Mouse (Mus musculus) heart, adult 2 months (tissue): ENCODE measurements around the gene Zcchc17. TPM values are rescaled to one million over a fixed set of nuclear protein-coding genes. Genes with fewer than 3 reads are reported as not detected.

Experiments used
- DNase-seq, 2 experiments: peaks; one replicate each; pipeline ENCODE4 v3.0.0; 2021
- H3K27ac ChIP-seq: fragments of 200-600 bp; 2 replicates; pipeline ENCODE4 v1.8.1; 2022
- H3K27me3 ChIP-seq: fragments of 200-500 bp; 2 replicates; pipeline ENCODE4 v1.6.1; 2012; ENCODE audit warnings: mild to moderate bottlenecking, low read length, inconsistent platforms, mixed read lengths; ENCODE audit not compliant: control insufficient read depth, insufficient read depth
- H3K36me3 ChIP-seq: fragments of 200-500 bp; 2 replicates; pipeline ENCODE4 v1.6.1; 2012; ENCODE audit warnings: low read length, inconsistent platforms; ENCODE audit not compliant: control insufficient read depth, insufficient read depth
- H3K4me1 ChIP-seq: fragments of 200-500 bp; 2 replicates; pipeline ENCODE4 v1.6.1; 2011; ENCODE audit warnings: low read length; ENCODE audit not compliant: control insufficient read depth, insufficient read depth
- H3K4me3 ChIP-seq: fragments of 200-600 bp; 2 replicates; pipeline ENCODE4 v1.8.1; 2022
- H3K79me2 ChIP-seq: fragments of 200-500 bp; replicated peaks from 2 replicates; pipeline ENCODE4 v1.6.1; 2012; ENCODE audit warnings: mild to moderate bottlenecking, inconsistent platforms, low read length, moderate library complexity, mixed read lengths; ENCODE audit not compliant: control insufficient read depth, insufficient read depth
- H3K9ac ChIP-seq: fragments of 200-500 bp; 2 replicates; pipeline ENCODE4 v1.6.1; 2012; ENCODE audit warnings: low read depth, mild to moderate bottlenecking, control low read depth, inconsistent platforms, low read length, mixed read lengths
- CTCF ChIP-seq: fragments of 200-600 bp; IDR thresholded peaks from 2 replicates; pipeline ENCODE4 v1.8.1; 2022; ENCODE audit warnings: antibody characterized with exemption, mild to moderate bottlenecking, moderate library complexity
- EP300 ChIP-seq: fragments of 200-500 bp; IDR thresholded peaks from 2 replicates; pipeline ENCODE4 v1.6.1; 2011; ENCODE audit warnings: low read depth, low read length, control low read depth; ENCODE audit not compliant: insufficient read depth
- POLR2A ChIP-seq: fragments of 200-500 bp; IDR thresholded peaks from 2 replicates; pipeline ENCODE4 v1.6.1; 2011; ENCODE audit warnings: mild to moderate bottlenecking, low read depth, low read length, control low read depth; ENCODE audit not compliant: insufficient read depth
- WGBS: fragments of 180-500 bp; shearing (Covaris S2); methylation state at CpG from one replicate; pipeline ENCODE4 v1.1.7; 2018; 5-methylcytosine and 5-hydroxymethylcytosine counted together
- intact Hi-C: fragments of 180-260 bp; cut with DNase I; formaldehyde crosslinking; loops from one replicate; pipeline ENCODE4 v1.15.1; 2025
- polyA plus RNA-seq: library from polyadenylated mRNA; depleted of rRNA; stranded (reverse); fragments of >200 nt; gene quantifications from 2 replicates; pipeline ENCODE4 v1.2.3, GENCODE M21; 2012; rRNA removed
- total RNA-seq, 2 experiments: library from RNA; stranded (reverse); gene quantifications; 2 replicates each; pipeline ENCODE4 v1.2.3; 2021

Gene Zcchc17
- total and polyA plus RNA-seq, 3 experiments, result 15.0 to 30.7 (median 25.8) TPM

DNA sequence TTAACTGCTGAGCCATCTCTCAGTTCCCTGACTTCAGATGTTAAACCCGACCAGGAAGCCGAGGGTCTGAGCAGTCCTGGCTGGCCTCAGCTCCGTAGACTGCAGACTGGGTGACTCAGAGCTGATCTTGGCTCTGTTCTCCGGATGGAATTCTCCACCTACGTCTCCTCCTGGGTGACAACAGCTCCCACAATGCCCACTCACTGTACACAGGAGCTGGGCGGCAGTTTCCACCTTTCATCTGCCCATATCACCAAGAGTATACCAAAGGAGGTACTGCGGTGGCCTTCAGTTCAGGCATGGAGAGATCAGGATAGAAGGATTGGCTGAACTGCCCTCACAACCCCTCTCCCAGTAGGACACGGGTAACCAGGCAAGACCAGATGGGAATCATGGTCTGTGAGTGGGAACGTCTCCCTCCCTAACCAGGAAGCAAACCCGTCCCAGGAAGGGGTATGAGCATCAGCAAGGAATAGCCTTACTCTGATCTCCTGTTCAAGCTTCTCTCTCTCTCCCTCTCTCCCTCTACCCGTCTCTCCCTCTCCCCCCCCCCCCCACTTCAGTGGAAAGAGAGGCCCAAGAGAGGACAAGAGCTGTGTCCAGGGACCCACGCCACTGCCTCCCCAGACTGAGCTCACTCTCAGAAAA is 85.9 kb downstream of the Zcchc17 start:
- Histone ChIP-seq H3K36me3 (no peaks in the 10 kb centered on the region), H3K4me1 (no peaks in the 10 kb centered on the region; the same call in 1 of the 2 replicates), H3K27me3 (peaks cover 7% of the 10 kb centered on the region), H3K9ac (no peak overlapping the region), H3K4me3 (no peak overlapping the region), H3K27ac (no peak overlapping the region), H3K79me2 (no peaks in the 10 kb centered on the region)
- 22% methylated on average over 11 of the region's 12 CpGs for WGBS
- TF ChIP-seq POLR2A (no peak), CTCF (no peak), EP300 (no peak)
- intact Hi-C loops, result no loop called here
- DNase-seq, result no peak

DNA sequence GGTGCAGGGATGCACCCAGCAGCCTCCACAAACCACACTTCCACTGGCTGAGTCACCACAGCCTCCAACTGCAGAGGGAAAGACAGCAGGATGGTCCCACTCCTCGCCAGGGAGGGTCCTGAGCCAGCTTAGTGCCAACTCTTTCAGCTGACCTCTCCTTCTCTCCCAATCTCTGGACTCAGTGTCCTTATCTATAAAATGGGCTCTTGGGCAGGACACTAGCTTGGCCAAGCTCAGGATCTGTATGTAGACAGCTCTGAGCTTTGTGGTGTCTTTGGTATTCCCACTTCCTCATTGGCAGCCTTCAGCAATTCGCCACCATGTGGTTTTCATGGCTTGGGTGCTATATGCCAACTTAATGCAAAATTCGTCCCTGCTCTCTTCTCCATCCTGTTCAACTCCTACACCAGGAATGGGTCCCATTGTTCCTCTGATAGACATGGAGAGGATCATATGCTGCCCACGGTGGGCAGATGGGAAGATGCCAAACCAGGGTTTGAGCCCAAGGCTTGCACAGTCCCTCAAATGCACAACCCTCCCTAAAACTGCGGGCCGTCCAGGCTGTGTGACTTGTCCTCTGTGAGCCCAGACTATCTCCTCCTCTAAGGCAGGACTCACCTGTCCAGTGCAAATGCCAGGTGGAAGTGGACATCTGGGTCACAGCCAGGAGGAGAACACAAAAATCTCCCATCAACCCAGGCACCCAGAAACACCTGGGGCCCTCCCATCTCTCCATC is 89.0 kb downstream of the Zcchc17 start:
- no peak overlapping the region for H3K9ac ChIP-seq
- no peaks in the 10 kb centered on the region for H3K79me2 ChIP-seq
- no peaks in the 10 kb centered on the region for H3K36me3 ChIP-seq
- DNase-seq, result no peak
- no peak overlapping the region for H3K4me3 ChIP-seq
- no peaks in the 10 kb centered on the region; the same call in 1 of the 2 replicates for H3K4me1 ChIP-seq
- 68% methylated on average over 6 of the region's 6 CpGs for WGBS
- peaks cover 7% of the 10 kb centered on the region for H3K27me3 ChIP-seq
- TF ChIP-seq EP300 (no peak), CTCF (no peak), POLR2A (no peak)
- intact Hi-C loops, result no loop called here
- no peak overlapping the region for H3K27ac ChIP-seq

DNA sequence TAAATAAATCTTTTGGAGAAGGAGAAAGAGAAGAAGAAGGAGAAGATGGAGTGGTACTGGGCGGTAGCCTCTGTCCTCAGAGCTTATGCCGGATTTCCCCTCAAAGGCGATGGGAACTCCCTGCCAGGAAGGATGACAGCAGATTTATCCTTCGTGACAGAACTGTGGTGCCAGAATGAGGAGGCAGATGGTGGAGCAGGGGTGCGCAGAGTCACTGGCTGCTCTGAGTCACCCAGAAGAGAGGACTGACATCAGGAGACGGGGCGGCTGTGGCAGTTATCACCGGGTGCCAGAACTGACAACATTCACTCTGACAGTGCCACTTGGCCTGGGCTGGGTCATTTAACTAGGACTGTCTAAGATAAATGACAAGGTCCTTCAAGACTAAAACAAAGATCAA is 89.7 kb downstream of the Zcchc17 start:
- TF ChIP-seq CTCF (no peak), EP300 (no peak), POLR2A (no peak)
- H3K79me2 ChIP-seq, result no peaks in the 10 kb centered on the region
- no peaks in the 10 kb centered on the region; the same call in 1 of the 2 replicates for H3K4me1 ChIP-seq
- 58% methylated on average over 8 of the region's 8 CpGs for WGBS
- no peak overlapping the region for H3K4me3 ChIP-seq
- no peak overlapping the region for H3K27ac ChIP-seq
- H3K27me3 ChIP-seq, result peaks cover 7% of the 10 kb centered on the region
- DNase-seq, result no peak
- no peaks in the 10 kb centered on the region for H3K36me3 ChIP-seq
- intact Hi-C loops, result no loop called here
- no peak overlapping the region for H3K9ac ChIP-seq

DNA sequence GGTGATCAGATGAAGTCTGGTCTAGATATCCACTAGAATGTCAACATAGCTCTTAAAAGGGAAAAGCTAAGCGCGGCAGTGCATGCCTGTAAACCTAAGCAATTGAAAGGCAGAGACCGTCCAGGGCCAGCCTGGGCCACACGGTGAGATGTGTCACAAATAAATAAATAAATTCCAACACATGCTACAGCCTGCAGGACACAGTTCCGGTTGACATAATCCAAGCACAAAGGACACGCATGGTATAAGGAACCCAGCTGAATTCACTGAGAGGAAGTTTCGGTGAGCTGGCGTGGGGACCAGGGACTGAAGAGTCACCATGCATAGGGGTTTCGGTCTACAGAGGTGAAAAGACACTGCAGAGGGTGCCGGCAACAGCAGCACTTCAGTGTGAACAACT is 91.0 kb downstream of the Zcchc17 start:
- no peak overlapping the region for H3K9ac ChIP-seq
- no peak for TF ChIP-seq POLR2A
- no peak for TF ChIP-seq CTCF
- no peak for TF ChIP-seq EP300
- H3K4me1 ChIP-seq, result no peaks in the 10 kb centered on the region
- WGBS, result 85% methylated on average over 10 of the region's 10 CpGs
- no peak overlapping the region for H3K4me3 ChIP-seq
- H3K27ac ChIP-seq, result no peak overlapping the region
- no peak for DNase-seq
- intact Hi-C loops, result no loop called here
- no peaks in the 10 kb centered on the region for H3K79me2 ChIP-seq
- H3K27me3 ChIP-seq, result no peaks in the 10 kb centered on the region; the same call in 1 of the 2 replicates
- H3K36me3 ChIP-seq, result no peaks in the 10 kb centered on the region

DNA sequence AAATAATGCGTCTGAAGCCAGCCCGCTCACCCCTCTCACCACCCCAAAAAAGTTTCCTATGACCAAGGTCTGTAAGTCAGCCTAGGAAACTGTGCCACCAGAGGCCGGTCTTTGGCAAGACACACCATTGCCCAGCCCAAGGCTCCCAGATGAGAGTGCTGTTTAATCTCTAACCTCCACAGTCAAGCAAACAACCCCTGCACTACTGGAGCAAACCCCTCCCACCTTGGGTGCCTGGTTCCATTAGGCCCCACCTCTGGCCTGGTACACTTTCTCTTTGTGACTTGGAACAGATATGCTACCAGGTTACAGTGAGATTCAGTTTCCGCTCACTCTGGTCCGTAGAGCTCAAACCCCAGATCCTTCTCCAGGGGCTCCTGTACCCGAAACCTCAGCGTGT is 92.7 kb downstream of the Zcchc17 start:
- WGBS, result 82% methylated on average over 7 of the region's 7 CpGs
- DNase-seq, result no peak
- no peaks in the 10 kb centered on the region for H3K79me2 ChIP-seq
- H3K27me3 ChIP-seq, result no peaks in the 10 kb centered on the region; the same call in 1 of the 2 replicates
- TF ChIP-seq EP300, result no peak
- no peak for TF ChIP-seq POLR2A
- no peak for TF ChIP-seq CTCF
- H3K36me3 ChIP-seq, result no peaks in the 10 kb centered on the region
- intact Hi-C loops, result no loop called here
- H3K4me1 ChIP-seq, result no peaks in the 10 kb centered on the region
- no peak overlapping the region for H3K4me3 ChIP-seq
- no peak overlapping the region for H3K27ac ChIP-seq
- no peak overlapping the region for H3K9ac ChIP-seq

DNA sequence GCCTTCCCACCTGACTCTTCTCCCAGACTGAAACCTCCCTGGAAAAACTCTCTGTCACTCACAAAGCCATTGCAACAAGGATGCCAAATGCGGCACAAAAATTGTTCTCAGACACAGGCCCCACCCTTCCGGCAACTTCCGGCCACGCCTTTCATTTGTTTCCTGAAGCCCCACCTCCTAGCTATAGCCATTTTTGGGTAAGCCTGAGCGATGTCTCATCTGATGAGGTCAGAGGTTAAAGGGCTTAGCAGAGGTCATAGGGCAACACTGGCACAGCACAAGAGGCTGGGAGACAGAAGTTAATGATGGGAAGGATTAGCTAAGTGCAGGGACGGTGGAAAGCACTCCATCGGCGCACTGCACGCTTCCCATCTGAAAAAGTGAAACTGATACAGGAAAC is 93.1 kb downstream of the Zcchc17 start:
- Histone ChIP-seq H3K4me3 (no peak overlapping the region), H3K79me2 (no peaks in the 10 kb centered on the region), H3K27ac (no peak overlapping the region), H3K4me1 (no peaks in the 10 kb centered on the region), H3K36me3 (no peaks in the 10 kb centered on the region), H3K9ac (no peak overlapping the region), H3K27me3 (no peaks in the 10 kb centered on the region)
- TF ChIP-seq EP300 (no peak), POLR2A (no peak), CTCF (no peak)
- intact Hi-C loops, result no loop called here
- DNase-seq, result no peak
- whole genome bisulfite sequencing, result 49% methylated on average over 9 of the region's 9 CpGs

Other genes starting within 250 kb of the Zcchc17 start
- gene Hcrtr1, start 220.6 kb downstream of the Zcchc17 start, total RNA-seq, result not detected
- gene Hcrtr1, start 220.6 kb downstream of the Zcchc17 start, polyA plus RNA-seq, result 0.23 and 0.27 TPM in 2 replicates
- gene Tinagl1, start 184.8 kb downstream of the Zcchc17 start, total RNA-seq, result 10 to 100 TPM; 56.4 to 68.6 TPM
- gene Tinagl1, start 184.8 kb downstream of the Zcchc17 start, polyA plus RNA-seq, result 61.9 and 84.0 TPM in 2 replicates
- not detected for gene Gm853, start 137.5 kb downstream of the Zcchc17 start, total RNA-seq
- not detected in 2 replicates for gene Gm853, start 137.5 kb downstream of the Zcchc17 start, polyA plus RNA-seq
- 1 to 10 TPM; 1.8 to 2.8 TPM for gene Serinc2, start 80.7 kb downstream of the Zcchc17 start, total RNA-seq
- 1.4 and 1.8 TPM in 2 replicates for gene Serinc2, start 80.7 kb downstream of the Zcchc17 start, polyA plus RNA-seq
- gene Fabp3, start 51.3 kb downstream of the Zcchc17 start, total RNA-seq, result 1,000 to 10,000 TPM; 5,566 to 6,234 TPM
- 6,657 and 8,958 TPM in 2 replicates for gene Fabp3, start 51.3 kb downstream of the Zcchc17 start, polyA plus RNA-seq
- gene Gm10570, start 51.3 kb downstream of the Zcchc17 start, total RNA-seq, result not detected
- gene Gm10570, start 51.3 kb downstream of the Zcchc17 start, polyA plus RNA-seq, result 0.27 and 0.73 TPM in 2 replicates
- 10 to 100 TPM; 14.5 to 14.9 TPM for gene Snrnp40, start 189 bp upstream of the Zcchc17 start, total RNA-seq
- gene Snrnp40, start 189 bp upstream of the Zcchc17 start, polyA plus RNA-seq, result 15.7 and 22.6 TPM in 2 replicates
- gene Nkain1, start 214.2 kb upstream of the Zcchc17 start, total RNA-seq, result 1 to 10 TPM; 5.6 to 7.0 TPM
- 16.7 and 26.2 TPM in 2 replicates for gene Nkain1, start 214.2 kb upstream of the Zcchc17 start, polyA plus RNA-seq